Mouse (Mus musculus): Measurements from ENCODE around the gene Actn4.
"Not testable (repeated sequence)": the region's sequence is repeated elsewhere in the genome, so short reads cannot be mapped to it uniquely, and the experiment has no call there.

Gene Actn4

GRCm38 (mm10) chr7:28969672-28970394 is 7.7 kb upstream of the Actn4 start:
- no peak for DNase-seq (ENCODE audit: low read depth, low spot score)

GRCm38 (mm10) chr7:28969271-28969670 is 7.1 kb upstream of the Actn4 start:
- DNase-seq (ENCODE audit: low read depth, low spot score), result no peak

- DNase-seq (ENCODE audit: low read depth, low spot score), result not testable (repeated sequence)
Measured at GRCm38 (mm10) chr7:28968120-28968519, 6.0 kb upstream of the Actn4 start.

- DNase-seq (ENCODE audit: low read depth, low spot score), result no peak
Measured at GRCm38 (mm10) chr7:28966751-28967505, 4.8 kb upstream of the Actn4 start.

GRCm38 (mm10) chr7:28966181-28966580 is 4.0 kb upstream of the Actn4 start:
- no peak for DNase-seq (ENCODE audit: low read depth, low spot score)

- no peak for DNase-seq (ENCODE audit: low read depth, low spot score)
Measured at GRCm38 (mm10) chr7:28965346-28965840, 3.3 kb upstream of the Actn4 start.

- no peak for DNase-seq (ENCODE audit: low read depth, low spot score)
Measured at GRCm38 (mm10) chr7:28963399-28963923, 1.3 kb upstream of the Actn4 start.

GRCm38 (mm10) chr7:28961584-28961926 is 585 bp downstream of the Actn4 start:
- no peak for DNase-seq (ENCODE audit: low read depth, low spot score)

GRCm38 (mm10) chr7:28960354-28961046 is 1.6 kb downstream of the Actn4 start:
- DNase-seq (ENCODE audit: low read depth, low spot score), result no peak

- DNase-seq (ENCODE audit: low read depth, low spot score), result no peak
Measured at GRCm38 (mm10) chr7:28959505-28960045, 2.6 kb downstream of the Actn4 start.

- DNase-seq (ENCODE audit: low read depth, low spot score), result no peak
Measured at GRCm38 (mm10) chr7:28958770-28959169, 3.4 kb downstream of the Actn4 start.

GRCm38 (mm10) chr7:28957997-28958725 is 4.0 kb downstream of the Actn4 start:
- no peak for DNase-seq (ENCODE audit: low read depth, low spot score)

- DNase-seq (ENCODE audit: low read depth, low spot score), result no peak
Measured at GRCm38 (mm10) chr7:28957286-28957685, 4.9 kb downstream of the Actn4 start.

GRCm38 (mm10) chr7:28956270-28956669 is 5.9 kb downstream of the Actn4 start:
- DNase-seq (ENCODE audit: low read depth, low spot score), result no peak

- no peak for DNase-seq (ENCODE audit: low read depth, low spot score)
Measured at GRCm38 (mm10) chr7:28955295-28955897, 6.7 kb downstream of the Actn4 start.

- no peak for DNase-seq (ENCODE audit: low read depth, low spot score)
Measured at GRCm38 (mm10) chr7:28954773-28955172, 7.4 kb downstream of the Actn4 start.

- DNase-seq (ENCODE audit: low read depth, low spot score), result peak; percentile 74
Measured at GRCm38 (mm10) chr7:28953476-28954376, 8.4 kb downstream of the Actn4 start.

- no peak for DNase-seq (ENCODE audit: low read depth, low spot score)
Measured at GRCm38 (mm10) chr7:28952786-28953185, 9.4 kb downstream of the Actn4 start.

- no peak for DNase-seq (ENCODE audit: low read depth, low spot score)
Measured at GRCm38 (mm10) chr7:28951764-28952163, 10.4 kb downstream of the Actn4 start.

Measured in mesoderm, embryonic 11.5 days (tissue).